Mouse (Mus musculus) liver, embryonic 13.5 days (tissue): ENCODE measurements around the gene Snx4. TPM values are rescaled to one million over a fixed set of nuclear protein-coding genes. Genes with fewer than 3 reads are reported as not detected.

Experiments
- ATAC-seq: fragments of 200-750 bp; cut with Nextera tagmentation; 2 replicates; pipeline ENCODE4 v1.8.0; 2017; ENCODE audit warnings: low read depth, mild to moderate bottlenecking, moderate number of reproducible peaks, moderate library complexity
- DNase-seq: peaks from one replicate; pipeline ENCODE4 v3.0.0; 2022
- H3K27ac ChIP-seq: fragments of 300-500 bp; sonication (generic); 2 replicates; pipeline ENCODE4 v1.5.1; 2015; ENCODE audit warnings: moderate library complexity, mild to moderate bottlenecking, inconsistent platforms
- H3K27me3 ChIP-seq: fragments of 300-500 bp; sonication (generic); 2 replicates; pipeline ENCODE4 v1.6.1; 2015; ENCODE audit warnings: mild to moderate bottlenecking, inconsistent platforms
- H3K36me3 ChIP-seq: fragments of 300-500 bp; sonication (generic); 2 replicates; pipeline ENCODE4 v1.6.1; 2015; ENCODE audit warnings: mild to moderate bottlenecking, inconsistent platforms
- H3K4me1 ChIP-seq: fragments of 300-500 bp; sonication (generic); replicated peaks from 2 replicates; pipeline ENCODE4 v1.6.1; 2015; ENCODE audit warnings: inconsistent platforms
- H3K4me2 ChIP-seq: fragments of 300-500 bp; sonication (generic); 2 replicates; pipeline ENCODE4 v1.6.1; 2015; ENCODE audit warnings: inconsistent platforms, mild to moderate bottlenecking, moderate library complexity
- H3K4me3 ChIP-seq: fragments of 300-500 bp; sonication (generic); replicated peaks from 2 replicates; pipeline ENCODE4 v1.5.1; 2015; ENCODE audit warnings: mild to moderate bottlenecking, inconsistent platforms
- H3K9ac ChIP-seq: fragments of 300-500 bp; sonication (generic); 2 replicates; pipeline ENCODE4 v1.6.1; 2015; ENCODE audit warnings: mild to moderate bottlenecking, inconsistent platforms
- H3K9me3 ChIP-seq: fragments of 300-500 bp; sonication (generic); replicated peaks from 2 replicates; pipeline ENCODE4 v1.6.1; 2016; ENCODE audit warnings: inconsistent platforms
- WGBS: fragments of 180-500 bp; shearing (Covaris S2); methylation state at CpG from one replicate; pipeline ENCODE4 v1.1.7; 2015; ENCODE audit not compliant: insufficient replicate concordance; 5-methylcytosine and 5-hydroxymethylcytosine counted together
- polyA plus RNA-seq: library from polyadenylated mRNA; unstranded; fragments of >200 nt; fragmentation: Nextera tagmentation; extraction: Ambion mirVana; gene quantifications from 2 replicates; pipeline ENCODE4 v1.2.1, GENCODE M21; 2015

Gene Snx4
- polyA plus RNA-seq, 1 experiment from 2014 or later: 25.8 TPM

DNA sequence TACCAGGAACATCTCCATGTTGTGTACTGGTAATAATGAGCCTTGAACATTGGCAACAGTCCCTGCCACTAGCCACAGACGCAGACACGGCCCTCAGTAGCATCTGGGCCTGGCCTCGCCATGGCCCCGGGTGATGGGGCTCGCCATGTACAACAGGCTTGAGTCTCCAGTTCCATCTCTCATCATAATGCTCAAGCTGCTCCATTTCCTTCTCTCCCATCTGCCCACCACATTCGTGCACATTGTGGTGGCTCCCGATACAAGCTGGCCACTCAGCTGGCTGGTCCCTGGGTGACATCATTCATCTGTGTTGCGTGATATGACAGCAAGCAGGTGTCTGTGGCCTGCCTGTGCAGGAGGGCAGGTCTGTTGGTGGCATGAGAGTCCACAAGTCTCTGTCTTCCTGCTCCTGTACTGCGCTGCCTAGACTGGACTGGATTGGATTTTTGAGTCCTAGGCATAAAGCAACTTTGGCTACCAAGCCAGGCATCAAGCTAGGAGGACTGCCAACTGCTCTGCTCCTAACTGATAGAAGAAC is 6.2 kb upstream of the Snx4 start:
- DNase-seq: no peak
- no peaks in the 10 kb centered on the region for H3K27me3 ChIP-seq
- no peak overlapping the region for H3K27ac ChIP-seq
- peaks cover 35% of the 10 kb centered on the region for H3K36me3 ChIP-seq
- no peak overlapping the region for H3K4me3 ChIP-seq
- no peak overlapping the region for H3K9ac ChIP-seq
- no peak for ATAC-seq
- WGBS: 74% methylated on average over 9 of the region's 9 CpGs
- no peak overlapping the region for H3K4me2 ChIP-seq
- no peaks in the 10 kb centered on the region for H3K4me1 ChIP-seq
- no peaks in the 10 kb centered on the region for H3K9me3 ChIP-seq

- Histone ChIP-seq H3K4me3 (no peak overlapping the region), H3K9me3 (no peaks in the 10 kb centered on the region), H3K4me1 (peaks cover 5% of the 10 kb centered on the region; the same call in 1 of the 2 replicates), H3K9ac (no peak overlapping the region), H3K27ac (no peak overlapping the region), H3K27me3 (no peaks in the 10 kb centered on the region), H3K36me3 (peaks cover 25% of the 10 kb centered on the region), H3K4me2 (no peak overlapping the region)
- no peak for ATAC-seq
- 80% methylated on average over 5 of the region's 5 CpGs for WGBS
- DNase-seq: no peak
Observed at GRCm38 (mm10) chr16:33246526-33246925, 4.7 kb upstream of the Snx4 start.

- ATAC-seq (no peak), DNase-seq (no peak)
- Histone ChIP-seq H3K27me3 (no peaks in the 10 kb centered on the region), H3K36me3 (peaks cover 21% of the 10 kb centered on the region), H3K4me3 (no peak overlapping the region), H3K9ac (no peak overlapping the region), H3K4me2 (no peak overlapping the region), H3K9me3 (no peaks in the 10 kb centered on the region), H3K4me1 (peaks cover 10% of the 10 kb centered on the region), H3K27ac (no peak overlapping the region)
- WGBS: 47% methylated on average over 2 of the region's 2 CpGs
Observed at GRCm38 (mm10) chr16:33247006-33247405, 4.2 kb upstream of the Snx4 start.

DNA sequence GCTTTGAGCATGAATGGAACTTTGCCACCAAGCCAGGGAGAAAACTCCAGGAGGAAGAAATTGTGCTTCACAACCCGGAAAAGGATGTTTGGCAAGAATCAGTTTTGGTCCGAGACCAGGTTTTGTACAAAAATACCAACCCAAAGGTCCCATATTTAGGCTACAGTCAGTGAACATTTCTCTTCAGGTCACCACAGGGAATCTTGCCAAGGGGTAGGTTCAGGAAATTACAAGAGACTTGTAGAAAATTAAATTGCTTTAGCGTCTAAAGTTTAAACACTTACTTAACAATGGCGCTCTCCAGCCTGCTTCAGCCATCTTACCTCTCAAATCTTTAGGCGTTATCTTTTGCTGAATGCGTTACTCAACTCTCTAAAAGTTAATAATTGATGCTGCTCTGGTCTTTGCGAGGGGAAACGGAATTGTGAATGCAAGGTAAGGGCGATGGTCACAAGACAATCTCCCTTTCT is 556 bp upstream of the Snx4 start:
- Histone ChIP-seq H3K9me3 (no peaks in the 10 kb centered on the region), H3K27me3 (no peaks in the 10 kb centered on the region), H3K36me3 (no peaks in the 10 kb centered on the region), H3K27ac (peak overlapping the region; percentile 45), H3K4me3 (peak overlapping the region; percentile 90), H3K4me2 (peak overlapping the region; percentile 94), H3K9ac (peak overlapping the region; percentile 83), H3K4me1 (peaks cover 17% of the 10 kb centered on the region)
- ATAC-seq (peak; percentile 11; the same call in 1 of the 2 replicates), DNase-seq (no peak)
- WGBS: 15% methylated on average over 9 of the region's 9 CpGs

DNA sequence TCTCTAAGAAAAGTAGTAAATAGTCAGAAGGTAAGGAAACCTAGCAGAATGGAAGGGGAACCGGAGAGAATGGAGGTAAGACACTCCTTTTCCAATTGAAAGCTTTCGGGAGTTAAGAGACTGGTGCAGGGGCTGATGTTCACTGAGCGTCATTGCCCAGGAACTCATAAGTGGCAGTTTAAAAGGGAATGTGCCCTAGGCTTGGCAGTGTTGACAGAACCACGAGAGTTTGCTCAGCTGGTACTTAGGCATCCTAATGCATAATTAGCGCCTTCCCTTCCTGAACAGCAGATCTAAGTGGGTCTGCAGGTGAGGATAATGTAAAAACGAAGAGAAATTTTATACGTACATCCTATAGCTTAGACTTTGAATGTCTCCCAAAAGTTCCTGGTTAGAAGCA is 4.4 kb downstream of the Snx4 start:
- H3K27me3 ChIP-seq: no peaks in the 10 kb centered on the region
- no peak overlapping the region for H3K4me2 ChIP-seq
- no peaks in the 10 kb centered on the region for H3K36me3 ChIP-seq
- WGBS: 74% methylated on average over 7 of the region's 7 CpGs
- H3K27ac ChIP-seq: no peak overlapping the region
- peaks cover 23% of the 10 kb centered on the region for H3K4me1 ChIP-seq
- H3K4me3 ChIP-seq: no peak overlapping the region
- no peaks in the 10 kb centered on the region for H3K9me3 ChIP-seq
- no peak overlapping the region for H3K9ac ChIP-seq
- ATAC-seq (no peak), DNase-seq (no peak)

DNA sequence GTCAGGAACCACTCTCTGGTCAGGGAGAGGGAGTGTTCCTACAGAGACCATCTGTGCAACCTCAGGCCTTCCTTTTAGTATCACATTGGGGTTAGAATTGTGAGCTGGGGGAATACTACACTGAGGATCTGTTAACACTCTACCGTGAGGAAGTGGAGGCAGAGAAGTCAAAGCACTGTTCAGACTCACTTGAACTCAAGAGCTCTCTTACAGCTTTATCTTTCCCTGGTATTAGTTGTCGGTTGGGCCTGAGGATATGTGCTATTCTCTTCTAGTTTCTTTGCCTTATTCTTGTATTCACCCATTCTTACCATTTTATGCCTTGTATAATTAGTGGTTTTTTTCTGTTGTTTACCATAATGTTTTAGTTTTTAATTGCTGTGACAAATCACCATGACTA is 7.3 kb downstream of the Snx4 start:
- Histone ChIP-seq H3K9ac (no peak overlapping the region), H3K27me3 (no peaks in the 10 kb centered on the region), H3K9me3 (no peaks in the 10 kb centered on the region), H3K36me3 (no peaks in the 10 kb centered on the region), H3K4me2 (no peak overlapping the region), H3K4me1 (peaks cover 26% of the 10 kb centered on the region), H3K4me3 (no peak overlapping the region), H3K27ac (no peak overlapping the region)
- ATAC-seq: no peak
- 31% methylated on average over 2 of the region's 2 CpGs for WGBS
- no peak for DNase-seq

- Histone ChIP-seq H3K9me3 (no peaks in the 10 kb centered on the region), H3K36me3 (peaks cover 3% of the 10 kb centered on the region; the same call in 1 of the 2 replicates), H3K4me1 (peaks cover 26% of the 10 kb centered on the region), H3K4me3 (no peak overlapping the region), H3K27ac (no peak overlapping the region), H3K9ac (no peak overlapping the region), H3K4me2 (no peak overlapping the region), H3K27me3 (no peaks in the 10 kb centered on the region)
- ATAC-seq (no peak), DNase-seq (no peak)
- 61% methylated on average over 3 of the region's 3 CpGs for WGBS
Observed at GRCm38 (mm10) chr16:33259824-33260223, 8.6 kb downstream of the Snx4 start.

GRCm38 (mm10) chr16:33260825-33261224 is 9.6 kb downstream of the Snx4 start:
- ATAC-seq (no peak), DNase-seq (no peak)
- Histone ChIP-seq H3K9ac (no peak overlapping the region), H3K9me3 (no peaks in the 10 kb centered on the region), H3K4me2 (no peak overlapping the region), H3K27ac (0 out of 2 replicates have a peak overlapping the region, but pooled peaks have one; percentile 9), H3K4me3 (no peak overlapping the region), H3K27me3 (no peaks in the 10 kb centered on the region), H3K4me1 (peaks cover 26% of the 10 kb centered on the region), H3K36me3 (peaks cover 10% of the 10 kb centered on the region)
- 33% methylated on average over 8 of the region's 8 CpGs for WGBS

DNA sequence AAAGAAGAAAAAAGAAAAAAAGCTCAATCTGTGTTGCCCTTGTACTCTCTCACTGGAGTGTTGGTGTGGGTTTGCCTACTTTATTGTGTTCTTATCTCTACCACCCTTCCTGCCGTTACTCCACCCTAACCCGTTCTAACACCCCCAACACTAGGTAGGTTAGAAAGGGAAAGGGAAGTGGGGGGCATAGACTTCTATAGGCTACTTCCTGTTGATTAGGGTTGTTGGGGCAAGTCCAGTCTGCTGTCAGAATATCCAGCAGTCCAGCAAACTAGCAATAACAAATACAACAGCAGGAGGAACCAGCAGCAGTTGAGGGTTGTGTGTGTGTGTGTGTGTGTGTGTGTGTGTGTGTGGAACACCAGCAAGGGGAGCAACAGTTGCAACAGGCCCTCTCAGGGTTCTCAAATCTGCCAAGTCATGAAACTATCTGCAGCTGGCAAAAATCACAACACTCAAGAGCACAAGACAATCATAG is 10.4 kb downstream of the Snx4 start:
- H3K9ac ChIP-seq: no peak overlapping the region
- peak overlapping the region; percentile 9; the same call in 1 of the 2 replicates for H3K27ac ChIP-seq
- peak; percentile 66 for ATAC-seq
- WGBS: 4% methylated on average over 2 of the region's 2 CpGs
- H3K36me3 ChIP-seq: peaks cover 10% of the 10 kb centered on the region
- no peaks in the 10 kb centered on the region for H3K9me3 ChIP-seq
- H3K4me3 ChIP-seq: no peak overlapping the region
- H3K4me2 ChIP-seq: no peak overlapping the region
- H3K4me1 ChIP-seq: peaks cover 26% of the 10 kb centered on the region
- DNase-seq: peak; percentile 9
- no peaks in the 10 kb centered on the region for H3K27me3 ChIP-seq

GRCm38 (mm10) chr16:33262096-33262495 is 10.9 kb downstream of the Snx4 start:
- Histone ChIP-seq H3K4me3 (no peak overlapping the region), H3K4me1 (peaks cover 26% of the 10 kb centered on the region), H3K9me3 (no peaks in the 10 kb centered on the region), H3K36me3 (peaks cover 11% of the 10 kb centered on the region), H3K27ac (no peak overlapping the region), H3K4me2 (no peak overlapping the region), H3K9ac (no peak overlapping the region), H3K27me3 (no peaks in the 10 kb centered on the region)
- ATAC-seq (no peak), DNase-seq (no peak)
- WGBS: 23% methylated on average over 1 of the region's 1 CpGs

DNA sequence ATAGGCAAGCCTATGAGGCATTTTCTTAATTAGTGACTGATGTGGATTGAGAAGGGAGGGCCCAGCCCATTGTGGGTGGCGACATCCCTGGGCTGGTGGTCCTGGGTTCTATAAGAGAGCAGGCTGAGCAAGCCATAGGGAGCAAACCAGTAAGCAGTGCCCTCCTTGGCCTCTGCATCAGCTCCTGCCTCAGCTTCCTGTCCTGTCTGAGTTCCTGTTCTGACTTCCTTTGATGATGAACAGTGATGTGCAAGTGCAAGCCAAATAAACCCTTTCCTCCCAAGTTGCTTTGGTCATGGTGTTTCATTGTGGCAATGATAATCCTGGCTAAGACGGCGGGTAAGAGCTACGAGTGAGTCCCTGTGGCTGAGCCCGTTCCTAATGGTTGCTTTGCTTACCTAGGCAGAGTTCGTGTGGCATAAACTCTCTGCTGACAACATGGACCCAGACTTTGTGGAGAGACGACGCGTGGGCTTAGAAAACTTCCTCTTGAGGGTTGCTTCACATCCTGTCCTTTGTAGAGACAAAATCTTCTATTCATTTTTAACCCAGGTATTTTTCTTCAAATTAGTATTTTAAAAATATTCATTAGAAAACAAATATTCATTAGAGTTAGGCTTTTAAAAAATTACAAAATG is 16.5 kb downstream of the Snx4 start:
- Histone ChIP-seq H3K27ac (no peak overlapping the region), H3K4me1 (no peaks in the 10 kb centered on the region), H3K27me3 (no peaks in the 10 kb centered on the region), H3K36me3 (peaks cover 36% of the 10 kb centered on the region), H3K4me2 (no peak overlapping the region), H3K9me3 (no peaks in the 10 kb centered on the region), H3K4me3 (no peak overlapping the region), H3K9ac (no peak overlapping the region)
- ATAC-seq (no peak), DNase-seq (no peak)
- 59% methylated on average over 9 of the region's 9 CpGs for WGBS

DNA sequence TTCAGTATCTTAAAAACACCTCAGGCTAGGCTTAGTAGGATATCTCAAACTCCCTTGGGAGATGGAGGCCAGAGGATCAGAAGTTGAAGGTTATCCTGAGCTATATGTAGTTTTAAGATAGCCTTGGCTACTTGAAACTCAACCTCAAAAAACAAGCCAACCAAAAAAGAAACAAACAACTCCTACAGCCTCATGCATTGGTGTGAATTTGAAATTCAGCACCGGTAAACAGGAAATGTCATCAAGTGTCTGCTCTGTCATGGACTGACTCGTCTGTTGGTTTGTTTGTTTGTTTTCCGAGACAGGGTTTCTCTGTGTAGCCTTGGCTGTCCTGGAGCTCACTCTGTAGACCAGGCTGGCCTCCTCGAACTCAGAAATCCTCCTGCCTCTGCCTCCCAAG is 20.6 kb downstream of the Snx4 start:
- Histone ChIP-seq H3K27ac (no peak overlapping the region), H3K27me3 (no peaks in the 10 kb centered on the region), H3K4me2 (no peak overlapping the region), H3K4me3 (no peak overlapping the region), H3K4me1 (no peaks in the 10 kb centered on the region), H3K9ac (no peak overlapping the region), H3K36me3 (peaks cover 26% of the 10 kb centered on the region), H3K9me3 (no peaks in the 10 kb centered on the region)
- ATAC-seq (no peak), DNase-seq (no peak)
- 71% methylated on average over 4 of the region's 4 CpGs for WGBS
